Mouse (Mus musculus) CD4-positive, CD25-positive, alpha-beta regulatory T cell, adult 4 months (primary cell): Measurements from ENCODE around the gene Cd93. TPM values are rescaled to one million over a fixed set of nuclear protein-coding genes. Genes with fewer than 3 reads are reported as not detected.

Experiments
- ATAC-seq: one replicate; pipeline ENCODE4 v1.8.0; 2017
- polyA plus RNA-seq, 2 experiments: library from polyadenylated mRNA; unstranded; fragments of 100-300 nt; shearing (Covaris generic); gene quantifications; one replicate each; pipeline ENCODE4 v1.2.1; 2017

Cd93 gene
- polyA plus RNA-seq, 2 experiments from 2014 or later = 0.13 TPM; not detected in 1

DNA sequence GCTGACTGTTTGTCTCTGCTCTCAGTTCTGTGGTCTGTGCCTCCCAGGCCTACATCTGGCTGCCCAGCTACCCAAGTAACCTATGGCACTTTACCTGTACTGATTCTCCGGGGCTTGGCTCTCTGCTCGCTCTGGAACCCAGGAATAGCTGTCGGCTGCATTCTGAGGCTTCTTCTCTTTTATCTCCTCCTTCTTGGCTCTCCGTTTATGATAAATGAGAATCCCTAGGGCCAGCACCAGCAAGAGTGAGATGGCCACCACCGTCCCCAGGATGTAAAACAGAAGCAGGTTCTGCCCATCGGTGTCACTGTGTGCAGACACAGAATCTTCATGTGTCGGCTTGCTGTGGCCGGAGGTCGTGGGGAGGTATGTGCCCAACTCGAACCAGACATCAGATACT, 1.9 kb downstream of the Cd93 start:
- ATAC-seq = no peak

DNA sequence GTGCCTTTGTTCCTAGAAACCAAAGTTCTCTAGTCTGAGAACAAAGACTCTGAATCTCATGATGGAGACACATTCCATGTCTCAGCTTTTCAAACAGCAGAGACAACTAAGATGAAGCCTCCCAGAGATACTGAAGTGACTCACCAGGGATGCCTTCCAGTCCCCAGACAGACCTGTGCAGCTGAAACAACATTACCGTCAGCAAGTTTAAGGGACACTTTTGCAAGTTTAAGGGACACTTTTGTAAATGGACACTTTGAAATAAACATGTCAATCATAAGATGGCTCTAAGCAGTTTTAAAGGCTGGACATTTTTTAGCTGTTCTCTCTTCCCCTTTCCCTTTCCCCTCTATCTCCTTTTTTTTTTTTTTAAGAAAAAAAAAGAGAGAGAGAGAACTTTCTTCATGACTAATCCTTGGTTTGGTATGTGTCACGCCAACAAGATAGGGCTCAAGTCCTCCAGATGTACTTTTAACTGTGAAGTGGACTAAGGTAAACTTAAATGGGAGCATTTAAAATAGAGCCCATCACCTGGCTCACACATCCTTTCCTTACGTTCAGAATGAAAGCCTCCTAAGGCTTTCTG, 3.6 kb downstream of the Cd93 start:
- no peak for ATAC-seq

DNA sequence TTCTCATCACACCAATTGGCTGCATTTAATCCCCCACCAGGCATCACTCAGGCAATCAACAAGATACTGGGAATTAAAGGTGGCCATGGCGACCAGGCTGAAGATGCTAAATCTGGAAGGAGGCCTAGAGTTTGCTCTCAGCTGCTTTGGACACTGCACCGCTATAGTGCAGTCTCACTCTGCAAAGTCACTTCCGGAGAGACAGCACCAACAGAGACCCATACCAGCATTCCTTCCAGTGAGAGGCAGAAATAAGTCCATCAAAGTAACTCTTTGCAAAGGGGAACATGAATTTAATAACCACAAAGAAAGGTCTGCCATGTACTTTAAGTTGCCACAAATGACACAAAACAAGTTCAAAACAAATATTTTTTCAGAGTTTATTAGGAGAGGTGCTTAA, 7.1 kb downstream of the Cd93 start:
- no peak for ATAC-seq

DNA sequence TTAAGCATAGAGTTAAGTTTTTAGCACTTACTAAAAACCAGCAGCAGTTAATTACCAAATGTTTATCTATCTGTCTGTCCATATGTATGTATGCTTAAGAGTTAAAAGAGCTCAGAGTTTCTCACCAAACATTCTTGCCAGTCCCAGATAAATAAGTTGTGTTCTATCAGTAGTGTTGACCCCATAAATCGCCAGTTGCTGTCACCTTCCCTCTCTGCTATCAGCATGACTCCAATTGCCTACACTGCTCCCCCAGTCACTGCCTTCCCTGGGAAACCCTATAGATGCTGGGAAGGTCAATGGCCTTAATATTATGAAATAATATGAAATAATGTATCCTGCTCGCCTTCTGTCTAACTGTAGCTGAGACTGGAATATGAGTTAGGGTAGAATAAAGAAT, 11.0 kb downstream of the Cd93 start:
- ATAC-seq = no peak

DNA sequence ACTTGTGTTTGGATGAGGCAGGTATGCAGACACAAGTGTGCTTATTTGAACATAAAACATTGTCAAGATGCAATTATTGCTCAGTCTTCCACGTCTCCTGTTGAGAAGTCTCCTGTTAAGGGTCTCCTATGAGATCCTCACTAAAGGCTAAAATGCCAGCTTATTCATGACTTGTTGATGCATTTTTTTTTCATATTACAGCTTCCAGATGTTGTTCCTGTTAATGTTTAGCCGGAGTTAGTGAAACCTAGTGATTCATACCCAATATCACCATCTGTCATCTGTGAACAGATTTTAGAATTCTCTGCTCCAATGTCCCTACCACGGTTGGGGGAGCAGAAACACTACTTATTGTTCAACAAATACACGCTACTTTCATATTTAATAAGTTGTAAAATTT, 12.4 kb downstream of the Cd93 start:
- no peak for ATAC-seq

DNA sequence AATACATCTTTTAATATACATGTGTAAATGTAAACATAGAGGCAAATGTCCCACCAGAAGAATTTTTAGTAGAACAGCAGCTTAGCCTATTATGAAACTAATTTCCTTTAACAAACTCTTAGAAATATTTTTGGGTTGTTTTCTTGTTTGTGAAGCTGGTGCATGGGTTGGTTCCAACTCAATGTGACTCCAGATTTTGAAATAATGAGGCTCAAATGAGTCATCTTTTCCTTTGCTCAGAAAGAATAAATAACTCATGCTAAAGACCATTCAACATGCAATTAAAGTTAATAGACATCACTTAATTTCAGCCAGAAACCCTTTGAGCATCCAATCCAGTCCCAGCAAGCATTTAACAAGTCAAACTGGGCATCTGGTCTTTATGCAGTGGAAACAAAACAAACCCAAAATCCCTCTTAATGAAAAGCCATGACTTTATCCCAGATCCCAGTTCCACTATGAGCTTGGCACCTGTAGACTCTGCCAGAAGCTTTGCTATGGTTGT, 14.3 kb downstream of the Cd93 start:
- no peak for ATAC-seq

DNA sequence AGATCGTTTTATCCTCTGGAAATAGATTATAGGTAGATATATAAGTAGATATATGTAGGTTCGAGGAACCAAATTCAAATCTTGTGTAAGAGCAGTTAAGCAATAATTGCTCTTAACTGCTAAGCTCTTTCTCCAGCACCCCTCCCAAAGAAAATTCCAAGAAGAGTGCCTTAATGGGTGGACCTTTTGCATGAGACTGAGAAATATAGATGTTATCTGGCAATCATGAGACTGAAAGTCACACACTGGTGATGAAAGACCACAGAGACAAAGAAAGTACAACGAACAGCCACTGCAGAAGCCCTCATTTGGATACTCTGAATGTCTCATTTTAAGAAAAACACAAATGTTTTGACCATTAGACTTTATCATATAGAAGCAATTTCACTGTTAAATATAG, 14.8 kb downstream of the Cd93 start:
- ATAC-seq = no peak

DNA sequence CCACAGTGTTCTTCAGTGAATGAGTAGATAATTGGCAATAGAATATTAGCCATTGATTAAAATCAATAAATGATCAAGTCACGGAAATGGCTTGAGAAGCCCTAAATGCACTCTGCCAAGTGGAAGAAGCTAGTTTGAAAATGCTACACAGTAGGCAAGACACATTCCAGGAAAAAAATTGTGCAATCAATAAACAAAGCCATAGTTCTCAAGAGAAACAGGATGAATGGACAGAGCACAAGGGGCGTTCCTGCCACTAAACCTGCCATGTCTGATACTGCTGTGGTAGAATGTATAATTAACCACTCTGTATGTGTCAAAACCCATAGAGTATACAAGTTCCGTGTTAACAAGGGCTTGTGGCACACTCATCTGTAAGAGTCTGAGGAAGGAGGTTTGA, 15.8 kb downstream of the Cd93 start:
- no peak for ATAC-seq

DNA sequence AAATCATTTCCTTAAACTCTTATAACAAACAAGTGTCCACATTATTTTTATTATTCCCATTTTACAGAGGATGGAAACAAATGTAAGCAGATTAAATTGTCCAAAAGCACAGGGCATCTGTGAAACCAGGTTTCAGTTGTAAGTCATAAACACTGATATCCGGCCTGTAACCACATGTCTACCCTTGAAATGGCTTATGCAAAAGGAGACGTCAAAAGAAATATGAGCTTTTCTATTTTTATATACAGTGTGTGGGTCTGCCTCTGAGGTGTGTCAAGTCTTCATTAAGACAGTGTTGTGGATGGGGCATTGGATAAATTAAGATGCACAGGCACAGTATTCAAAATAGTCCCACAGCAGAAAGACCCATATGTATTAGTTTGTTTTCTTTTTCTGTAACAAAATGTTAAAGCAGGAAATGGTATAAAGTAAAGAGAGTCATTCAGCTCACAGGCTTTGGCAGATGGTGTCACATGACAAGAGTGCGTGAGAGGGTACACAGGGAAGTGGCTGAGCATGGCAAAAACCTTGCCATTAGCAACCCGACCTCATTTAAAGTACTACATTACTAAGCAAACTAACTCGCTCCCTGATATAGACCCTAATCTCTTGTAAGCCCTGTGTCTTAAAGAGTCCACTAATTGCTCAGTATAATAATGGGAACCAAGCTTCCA, 17.5 kb downstream of the Cd93 start:
- no peak for ATAC-seq

DNA sequence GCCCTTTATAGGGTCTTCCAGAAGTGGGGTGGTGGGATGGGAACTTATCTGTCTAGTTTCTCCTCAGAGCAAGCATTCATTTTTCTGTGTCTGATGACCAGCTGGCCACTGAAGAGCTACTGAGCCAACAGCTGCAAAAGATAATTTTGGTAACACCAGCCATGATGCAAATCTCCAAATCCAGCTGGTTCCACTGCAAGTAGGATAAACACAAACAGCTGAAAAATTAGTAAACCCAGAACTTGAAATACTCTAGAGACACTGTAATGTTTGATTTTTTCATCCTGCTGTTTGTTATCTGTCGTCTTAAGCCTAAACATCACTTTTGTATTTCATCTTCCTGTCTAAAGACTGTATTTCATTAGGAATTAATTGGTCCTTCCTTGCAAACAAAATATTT, 21.7 kb downstream of the Cd93 start:
- no peak for ATAC-seq

DNA sequence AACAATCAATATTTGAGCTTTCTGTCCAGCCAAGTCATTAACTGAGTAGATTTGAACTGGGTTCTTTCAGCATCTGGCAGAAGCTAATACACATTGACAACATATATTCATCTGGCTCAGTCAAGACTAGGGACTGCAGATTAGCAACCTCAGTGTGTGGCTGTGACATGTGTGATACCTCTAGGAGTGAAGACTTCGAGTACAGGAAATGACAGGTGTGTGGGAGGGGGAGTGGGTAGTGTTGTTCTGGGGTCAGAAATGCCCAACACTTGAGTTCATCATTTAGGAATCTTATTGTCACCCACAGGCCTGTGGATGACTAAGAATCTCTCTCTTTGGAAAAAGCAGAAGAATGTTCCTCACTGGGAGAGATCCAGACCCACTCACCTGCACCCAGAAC, 22.3 kb downstream of the Cd93 start:
- no peak for ATAC-seq

DNA sequence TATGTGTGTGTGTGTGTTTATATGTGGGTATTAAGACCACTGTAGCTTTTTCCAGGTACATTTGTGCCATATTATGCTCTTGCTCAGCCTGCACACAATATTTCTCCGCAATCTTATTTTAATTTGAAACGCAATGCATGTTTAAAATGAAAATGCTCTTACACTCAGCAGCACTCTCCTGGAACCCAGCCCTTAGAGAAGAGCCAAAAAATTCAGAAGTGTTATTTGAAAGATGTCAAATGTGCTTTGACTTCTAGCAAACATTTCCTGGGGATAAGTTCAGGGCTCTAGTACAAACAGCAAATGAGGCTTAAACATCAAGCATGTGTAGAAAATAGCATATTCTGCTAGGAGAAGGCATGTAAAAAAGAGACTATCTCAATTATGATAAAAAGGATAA, 23.6 kb downstream of the Cd93 start:
- no peak for ATAC-seq

DNA sequence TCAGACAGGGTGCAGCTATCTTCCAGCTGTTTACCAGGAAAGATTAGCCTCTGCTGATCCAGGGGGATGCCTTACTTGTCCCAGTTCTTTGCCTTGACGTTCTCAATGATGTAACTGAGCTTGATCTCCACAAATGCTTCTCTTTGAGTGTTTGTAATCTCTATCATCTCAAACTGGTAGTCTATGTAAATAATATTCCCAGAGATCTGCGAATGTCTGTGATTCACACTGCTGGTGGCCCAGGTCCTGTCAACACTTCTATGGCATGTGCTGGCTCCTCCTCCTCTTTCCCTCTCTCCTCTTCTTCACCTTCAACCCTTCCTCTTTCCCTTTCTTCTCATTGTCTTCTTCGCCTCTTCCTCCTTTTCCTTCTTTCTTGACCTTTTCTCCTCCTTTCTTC, 24.2 kb downstream of the Cd93 start:
- no peak for ATAC-seq

DNA sequence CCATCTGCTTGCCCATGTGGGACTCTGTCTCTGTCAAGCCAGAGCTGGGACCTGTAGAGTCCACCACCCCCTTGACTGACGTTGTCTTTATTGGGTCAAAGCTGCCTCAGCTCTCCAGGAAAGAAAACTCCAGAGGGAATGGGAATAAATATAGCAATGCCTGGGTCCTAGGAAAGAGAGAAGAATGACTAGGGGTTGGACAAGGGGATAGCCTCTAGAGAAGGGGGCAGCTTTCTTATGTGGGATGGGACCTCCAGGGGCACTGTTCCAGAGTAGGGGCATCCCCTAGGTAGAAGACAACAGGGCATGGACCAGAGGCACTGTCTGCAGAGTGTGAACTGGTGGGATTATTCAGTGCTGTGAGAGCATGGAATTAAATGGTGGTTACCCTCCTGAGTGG, 33.5 kb downstream of the Cd93 start:
- ATAC-seq = no peak

DNA sequence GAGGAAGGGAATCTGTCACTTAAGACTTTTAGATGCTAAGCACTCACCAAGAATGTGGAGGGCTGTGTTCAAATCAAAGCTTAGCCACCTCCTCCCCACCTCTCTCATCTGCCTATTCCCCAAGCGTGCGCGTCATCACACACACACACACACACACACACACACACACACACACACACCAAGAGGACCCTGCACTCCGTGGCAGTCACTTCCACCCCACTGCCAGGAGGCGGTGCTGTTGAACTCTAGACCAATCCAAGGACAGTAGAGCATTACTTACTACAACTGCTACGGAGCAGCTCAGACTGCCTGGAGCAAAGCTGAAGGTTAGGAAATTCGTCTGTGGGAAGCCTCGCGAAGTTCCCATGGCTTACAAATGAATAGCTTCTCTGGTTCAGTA, 34.2 kb downstream of the Cd93 start:
- ATAC-seq = no peak

DNA sequence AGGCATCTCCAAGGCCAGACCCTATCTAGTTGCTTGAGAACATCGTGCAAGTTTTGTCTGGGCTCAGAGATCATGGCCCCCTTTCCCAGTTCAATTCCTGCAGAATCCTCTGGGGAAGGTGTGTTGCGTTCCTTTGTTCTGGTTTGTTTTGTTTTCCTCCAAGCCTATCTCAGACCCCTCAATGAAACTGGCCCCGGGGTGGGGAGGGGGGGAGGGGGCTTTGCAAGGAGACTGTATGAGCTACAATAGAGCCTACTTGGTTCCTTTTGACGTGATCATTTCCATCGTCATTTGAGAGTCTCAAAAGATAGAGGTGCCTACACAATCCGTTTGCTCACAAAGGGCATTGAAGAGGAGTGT, 34.6 kb downstream of the Cd93 start:
- no peak for ATAC-seq

DNA sequence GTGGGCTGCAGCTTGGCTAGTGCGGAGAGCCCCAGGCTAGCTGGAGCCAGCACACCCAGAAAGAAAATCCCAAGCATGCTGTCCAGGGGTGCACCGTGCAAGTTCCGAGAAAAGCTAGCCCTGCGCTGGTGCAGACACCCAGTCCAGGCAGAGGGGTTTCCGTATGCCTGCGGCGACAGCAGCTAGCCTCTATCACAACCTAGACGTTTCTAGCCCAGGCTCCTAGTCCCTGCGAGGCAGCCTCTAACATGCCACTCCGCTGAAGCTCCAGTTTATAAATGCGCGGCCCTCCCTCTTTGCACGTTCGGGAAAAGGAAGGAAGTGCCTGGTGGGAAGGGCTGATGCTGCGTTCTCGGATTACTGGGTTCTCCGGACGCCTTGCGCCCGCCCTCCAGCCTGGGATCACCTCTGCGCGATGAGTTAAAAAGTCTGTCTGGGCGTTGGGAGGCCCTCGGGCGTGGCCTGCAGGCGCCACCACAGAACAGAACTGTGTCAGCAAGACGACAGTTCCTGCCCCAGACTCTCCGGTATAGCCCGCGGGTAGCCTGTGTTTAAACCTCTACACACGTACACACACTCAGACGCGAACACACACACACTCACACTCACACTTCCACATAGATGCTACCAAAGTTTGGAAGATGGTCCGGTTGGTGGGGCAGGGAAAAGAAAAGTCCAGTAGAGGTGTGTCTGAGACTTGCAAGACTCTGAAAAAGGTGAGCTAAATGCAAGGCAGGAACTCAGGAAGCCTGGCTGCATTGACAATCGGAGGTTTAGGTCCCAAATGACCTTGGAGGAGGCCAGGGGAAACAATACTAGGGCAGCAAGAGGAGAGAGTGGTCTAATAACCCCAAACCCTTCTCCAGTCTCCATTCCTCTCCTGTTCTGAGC, 35.2 kb downstream of the Cd93 start, which contains the start of gene Thbd:
Gene Thbd, minus strand, starts transcription at position 319 of the 891 bp plus-strand sequence.
- ATAC-seq = no peak

DNA sequence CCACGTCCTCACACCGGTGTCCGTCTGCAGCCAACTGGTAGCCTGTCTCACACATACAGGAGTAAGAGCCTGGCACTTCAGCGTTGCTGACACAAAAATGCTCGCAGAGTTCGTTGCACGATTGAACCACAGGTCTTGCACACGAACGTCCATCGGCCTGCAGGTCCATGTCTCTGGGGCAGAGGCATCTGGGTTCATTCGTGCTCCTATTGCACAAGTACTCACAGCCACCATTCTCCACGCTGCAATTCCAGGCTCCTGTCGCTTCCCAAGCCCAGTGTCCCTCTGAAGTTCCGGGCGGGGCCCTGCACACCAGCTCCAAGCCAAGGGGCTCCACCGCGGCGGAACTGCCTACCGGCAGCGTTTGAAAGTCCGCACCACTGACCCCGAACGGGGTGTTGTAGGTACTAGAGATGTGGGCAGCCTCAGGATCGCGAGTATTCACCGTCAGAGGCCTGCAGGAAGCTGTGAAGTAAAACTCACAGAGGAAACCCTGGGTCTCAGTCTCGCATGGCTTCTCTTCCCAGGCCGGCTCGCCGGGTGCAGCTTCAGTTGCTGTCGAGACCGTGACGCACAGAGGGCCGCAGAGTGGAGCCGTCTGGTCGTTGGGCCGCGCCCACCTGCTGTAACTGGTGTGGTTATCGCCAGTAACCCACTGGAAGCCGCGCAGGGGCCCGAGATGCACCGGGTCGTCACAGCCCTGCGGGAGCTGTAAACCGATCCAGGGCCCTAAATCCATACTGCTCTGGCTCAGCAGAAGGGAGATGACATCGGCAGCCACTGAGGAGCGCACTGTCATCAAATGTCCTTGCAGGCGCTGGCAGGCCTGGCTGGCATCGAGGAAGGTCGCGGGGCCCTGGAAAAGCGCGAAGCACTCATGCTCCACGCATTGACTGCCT, 36.1 kb downstream of the Cd93 start:
- no peak for ATAC-seq

DNA sequence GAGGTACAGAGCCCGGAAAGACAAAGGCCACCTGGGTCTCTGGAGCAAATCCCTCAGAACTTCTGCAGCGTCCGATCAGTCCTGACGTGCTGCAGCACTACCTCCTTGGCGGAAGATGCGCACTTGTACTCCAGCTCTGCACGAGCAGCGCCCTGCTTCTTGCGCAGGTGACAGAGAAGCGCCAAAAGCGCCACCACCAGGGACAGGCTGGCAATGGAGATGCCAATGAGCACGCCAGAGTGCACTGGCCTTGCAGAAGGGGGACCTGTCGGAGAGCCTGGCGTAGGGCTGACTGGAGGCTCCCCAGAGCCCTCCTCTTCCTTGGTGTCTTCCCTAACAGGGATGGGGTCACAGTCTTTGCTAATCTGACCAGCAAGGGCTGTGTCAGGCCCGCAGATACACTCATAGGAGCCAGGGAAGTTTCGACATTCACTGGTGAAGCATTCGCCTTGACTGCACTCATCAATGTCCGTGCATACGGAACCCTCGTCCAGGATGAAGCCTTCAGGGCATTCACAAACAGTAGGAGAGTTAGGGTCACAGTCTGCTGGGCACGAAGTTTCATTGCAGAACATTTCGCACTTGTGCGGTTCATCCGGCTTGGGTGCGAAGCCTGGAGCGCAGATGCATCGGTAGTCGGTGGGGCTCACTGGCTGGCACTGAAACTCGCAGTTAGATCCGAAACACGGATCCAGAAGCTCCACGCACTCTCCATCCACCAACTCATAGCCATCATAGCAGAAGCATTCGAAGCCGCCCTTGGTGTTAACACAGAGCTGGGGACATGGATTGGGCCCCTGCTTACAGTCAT, 37.0 kb downstream of the Cd93 start:
- ATAC-seq = no peak

DNA sequence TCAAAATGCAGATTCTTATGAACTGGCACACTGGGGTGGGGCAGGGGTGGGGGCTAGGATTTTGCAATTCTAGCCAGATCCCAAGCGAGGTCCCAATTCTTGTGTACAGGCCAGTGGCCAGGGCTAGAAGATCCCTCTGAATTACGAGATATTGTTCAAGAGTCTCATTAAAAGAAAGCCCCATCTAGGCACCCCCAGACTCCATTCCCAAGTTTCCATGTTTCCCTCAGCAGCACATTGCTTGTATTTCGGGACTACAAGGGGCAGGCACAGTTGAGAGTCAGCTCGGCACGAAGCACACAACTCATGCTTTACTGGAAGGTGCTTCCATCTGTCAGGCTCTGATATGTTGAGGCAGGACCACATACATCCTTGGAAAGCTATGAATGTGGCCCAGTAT, 38.5 kb downstream of the Cd93 start:
- no peak for ATAC-seq

DNA sequence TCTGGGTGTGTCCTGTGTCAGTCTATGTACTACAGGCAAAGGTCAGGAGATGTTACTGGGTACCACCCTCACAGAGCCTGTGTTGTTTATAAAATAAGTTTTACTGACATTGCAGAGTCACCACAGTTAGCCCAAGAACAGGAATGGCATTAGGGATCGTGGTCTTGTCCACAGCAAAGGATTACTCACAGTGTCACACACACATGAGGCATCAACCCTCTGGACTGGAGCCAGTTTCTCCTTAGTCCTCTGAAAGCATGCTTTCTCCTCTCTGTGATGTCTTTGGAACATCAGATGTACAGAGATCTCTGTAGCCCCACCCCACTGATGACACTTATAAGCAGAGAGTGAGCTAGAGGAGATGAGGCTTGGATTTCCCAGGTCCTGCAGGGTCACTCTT, 41.1 kb downstream of the Cd93 start:
- ATAC-seq = no peak
